Mouse (Mus musculus) B cell, adult 62 days (primary cell): ENCODE results near the gene Swsap1. TPM values are rescaled to one million over a fixed set of nuclear protein-coding genes. Genes with fewer than 3 reads are reported as not detected.

Source experiments
- total RNA-seq: library from RNA; stranded (reverse); gene quantifications from 4 replicates; pipeline ENCODE4 v1.2.4, GENCODE M21; 2023

Gene Swsap1
- 7.7 to 11.2 TPM (median 9.9 TPM) in 4 replicates for total RNA-seq

GRCm38 (mm10) chr9:21955570-21956281, at the start of gene Swsap1:
Swsap1 (plus strand) TSS chr9:21955755.

GRCm38 (mm10) chr9:21918035-21918592, 37.4 kb upstream of the Swsap1 start, which contains the start of gene Rab3d:
Rab3d (minus strand) TSS chr9:21918192.

GRCm38 (mm10) chr9:21927208-21927753, 28.3 kb upstream of the Swsap1 start, which contains the start of the genes Ccdc159 and Tmem205:
Ccdc159 (plus strand) TSS chr9:21927471.
Tmem205 (minus strand) TSS chr9:21927556.

GRCm38 (mm10) chr9:21936692-21937570, 18.6 kb upstream of the Swsap1 start, which contains the start of gene Plppr2:
Plppr2 (plus strand) TSS chr9:21937033.

DNA sequence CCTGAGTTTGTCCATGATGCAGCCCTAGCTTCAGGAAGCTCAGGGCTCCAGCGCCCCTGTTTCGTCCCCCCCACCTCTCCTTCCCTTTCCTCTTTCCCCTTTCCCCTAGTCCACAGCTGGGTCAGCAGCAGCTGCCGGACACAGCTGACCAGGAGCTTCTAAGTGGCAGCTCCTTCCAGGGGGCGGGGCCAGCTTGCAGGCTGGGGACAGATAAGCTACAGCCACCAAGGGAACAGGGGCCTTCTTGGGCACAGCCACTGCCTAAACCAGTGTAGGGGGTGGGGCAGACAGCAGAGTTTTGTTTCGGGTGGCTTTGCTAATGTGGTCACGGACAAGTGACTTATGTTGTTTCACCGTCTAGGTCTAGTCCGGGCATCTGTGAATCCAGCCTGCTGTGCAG, 7.9 kb downstream of the Swsap1 start, which contains the start of gene Epor:
Gene Epor, minus strand, starts transcription at position 90 of the 400 bp plus-strand sequence.

DNA sequence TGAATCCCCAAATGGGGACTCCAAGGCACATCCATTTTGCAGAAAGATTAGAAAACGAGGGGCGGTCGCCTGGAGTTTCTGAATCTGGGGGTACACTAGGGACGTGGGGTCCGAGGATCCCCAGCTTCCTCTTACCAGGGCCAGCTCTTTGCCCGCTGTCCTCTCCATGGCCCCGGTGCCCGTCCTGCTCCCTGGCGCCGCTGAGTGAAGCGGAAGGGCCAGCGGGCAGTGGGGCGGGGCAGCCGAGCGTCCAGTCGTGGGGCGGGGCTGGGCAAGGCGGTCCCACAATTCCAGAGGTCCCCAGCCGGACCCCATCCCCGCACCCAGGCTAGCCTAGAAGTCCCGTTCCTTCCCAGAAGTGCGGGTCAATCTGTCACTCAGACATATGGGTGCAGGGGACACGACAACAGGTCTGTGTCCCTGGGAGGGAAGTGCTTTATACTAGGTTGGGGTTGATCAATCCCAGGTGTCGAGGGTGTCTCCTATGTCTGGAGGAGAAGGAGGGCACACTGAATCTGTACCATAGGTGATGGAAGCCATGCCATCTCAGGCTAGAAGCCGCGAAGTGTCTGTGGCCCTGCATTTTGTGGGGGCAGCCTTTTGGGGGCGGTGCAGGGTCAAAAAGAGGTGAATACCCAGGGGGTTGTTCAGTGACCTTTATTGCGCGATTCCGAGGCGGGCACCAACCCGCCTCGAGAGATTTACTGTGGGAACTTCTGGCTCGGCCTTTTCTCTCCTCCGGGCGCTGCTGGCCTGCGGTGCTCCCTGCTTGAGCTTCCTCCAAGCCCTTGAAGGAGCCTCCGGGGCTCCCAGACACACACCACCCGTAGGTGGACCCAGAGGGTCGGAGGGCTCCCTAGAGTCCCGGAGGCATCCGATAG, 33.9 kb downstream of the Swsap1 start, which contains the start of gene Rgl3:
Gene Rgl3, minus strand, starts transcription at position 217 of the 881 bp plus-strand sequence.

DNA sequence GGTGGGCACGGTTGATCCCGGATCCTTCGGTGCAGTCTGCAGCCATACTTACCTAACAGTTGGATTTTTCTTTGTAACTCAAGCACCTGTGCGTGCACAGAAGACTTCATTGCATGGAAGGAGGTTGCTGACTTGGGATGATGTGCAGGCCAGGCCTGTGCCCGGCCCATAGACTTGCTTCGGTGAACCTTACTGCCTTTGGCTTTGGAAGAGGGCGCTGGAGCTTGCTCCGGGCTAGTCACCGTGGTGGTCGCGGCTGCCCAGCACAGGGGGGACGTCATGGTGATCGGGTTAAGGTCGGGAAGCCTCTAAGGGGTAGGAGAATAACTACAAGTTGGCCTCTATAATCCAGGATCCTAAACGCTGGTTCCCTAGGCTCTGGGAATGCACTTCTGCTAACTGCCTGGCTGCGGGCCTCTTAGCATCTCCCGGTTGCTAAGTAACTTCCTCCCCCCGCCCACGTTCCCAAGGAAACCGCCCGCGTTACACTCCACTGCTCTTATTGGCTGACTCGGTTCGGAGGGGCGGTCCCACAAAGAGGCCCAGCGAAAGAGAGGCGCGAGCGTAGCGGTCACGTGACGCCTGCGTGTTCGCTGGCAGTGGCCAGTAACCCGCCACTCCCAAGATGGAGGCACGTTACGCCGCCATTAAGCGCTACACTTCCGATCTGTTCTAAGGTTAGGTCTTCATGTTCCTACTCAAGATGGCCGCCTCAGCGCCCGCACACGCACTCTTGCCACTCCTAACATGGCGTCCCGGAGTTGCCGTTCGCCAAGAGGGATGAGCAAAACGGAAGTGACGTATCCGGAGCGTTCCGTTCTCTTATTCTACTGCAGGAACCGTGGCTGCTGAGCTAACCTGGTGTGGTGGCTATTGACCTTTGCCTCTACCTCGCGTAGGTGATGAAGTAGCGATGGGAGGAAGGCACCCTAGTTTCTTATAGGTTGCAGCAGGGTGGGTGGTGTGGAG, 46.9 kb downstream of the Swsap1 start, which contains the start of the genes Ccdc151 and Prkcsh:
Gene Ccdc151, minus strand, starts transcription at position 441 of the 969 bp plus-strand sequence.
Gene Prkcsh, plus strand, starts transcription at position 613 of the 969 bp plus-strand sequence.

Other genes starting within 250 kb of the Swsap1 start
- gene Ldlr, start 232.3 kb upstream of the Swsap1 start, total RNA-seq, result 17.1 to 22.6 TPM (median 18.9 TPM) in 4 replicates
- gene Spc24, start 195.5 kb upstream of the Swsap1 start, total RNA-seq, result 1.8 to 4.0 TPM (median 2.8 TPM) in 4 replicates
- gene Kank2, start 157.0 kb upstream of the Swsap1 start, total RNA-seq, result 0.23 to 0.76 TPM (median 0.41 TPM) in 4 replicates
- gene Angptl8, start 120.2 kb upstream of the Swsap1 start, total RNA-seq, result not detected in 4 replicates
- 13.1 to 17.6 TPM (median 16.5 TPM) in 4 replicates for gene Dock6, start 103.1 kb upstream of the Swsap1 start, total RNA-seq
- 3.3 to 5.5 TPM (median 3.6 TPM) in 4 replicates for gene Rab3d, start 37.6 kb upstream of the Swsap1 start, total RNA-seq
- gene Ccdc159, start 28.3 kb upstream of the Swsap1 start, total RNA-seq, result 0.89 TPM in 1 of 4 replicates, not detected in the others
- 0.95 to 1.5 TPM in 2 of 4 replicates, not detected in the others for gene Tmem205, start 28.2 kb upstream of the Swsap1 start, total RNA-seq
- 1.3 to 1.4 TPM (median 1.3 TPM) in 4 replicates for gene Plppr2, start 18.7 kb upstream of the Swsap1 start, total RNA-seq
- gene Epor, start 7.8 kb downstream of the Swsap1 start, total RNA-seq, result not detected in 4 replicates
- not detected in 4 replicates for gene Rgl3, start 33.7 kb downstream of the Swsap1 start, total RNA-seq
- gene Ccdc151, start 46.9 kb downstream of the Swsap1 start, total RNA-seq, result not detected in 4 replicates
- 64.4 to 73.1 TPM (median 72.2 TPM) in 4 replicates for gene Prkcsh, start 47.1 kb downstream of the Swsap1 start, total RNA-seq
- gene Elavl3, start 96.3 kb downstream of the Swsap1 start, total RNA-seq, result not detected in 4 replicates
- gene Gm49318, start 115.5 kb downstream of the Swsap1 start, total RNA-seq, result not detected in 4 replicates
- 28.4 to 35.4 TPM (median 33.4 TPM) in 4 replicates for gene Zfp653, start 115.6 kb downstream of the Swsap1 start, total RNA-seq
- gene Ecsit, start 129.7 kb downstream of the Swsap1 start, total RNA-seq, result 17.8 to 24.6 TPM (median 20.1 TPM) in 4 replicates
- not detected in 4 replicates for gene Cnn1, start 143.5 kb downstream of the Swsap1 start, total RNA-seq
- gene Elof1, start 161.4 kb downstream of the Swsap1 start, total RNA-seq, result 32.6 to 40.3 TPM (median 38.1 TPM) in 4 replicates
- 180 to 182 TPM (median 181 TPM) in 4 replicates for gene Acp5, start 180.0 kb downstream of the Swsap1 start, total RNA-seq
- 9.4 to 13.4 TPM (median 12.8 TPM) in 4 replicates for gene Pigyl, start 201.1 kb downstream of the Swsap1 start, total RNA-seq
- gene Zfp872, start 232.3 kb downstream of the Swsap1 start, total RNA-seq, result not detected in 4 replicates